Mouse (Mus musculus) lung, embryonic 16.5 days (tissue): ENCODE data around the gene 0610030E20Rik. TPM values are rescaled to one million over a fixed set of nuclear protein-coding genes. Genes with fewer than 3 reads are reported as not detected.

Source experiments
- ATAC-seq: fragments of 200-750 bp; cut with Nextera tagmentation; 2 replicates; pipeline ENCODE4 v1.8.0; 2017; ENCODE audit warnings: low read depth, mild to moderate bottlenecking, moderate library complexity
- H3K27ac ChIP-seq: fragments of 300-500 bp; sonication (generic); 2 replicates; pipeline ENCODE4 v1.5.1; 2014; ENCODE audit warnings: mild to moderate bottlenecking, control low read depth, low read length
- H3K27me3 ChIP-seq: fragments of 300-500 bp; sonication (generic); 2 replicates; pipeline ENCODE4 v1.6.1; 2014; ENCODE audit warnings: low read depth, low read length, mixed read lengths; ENCODE audit not compliant: control insufficient read depth, insufficient read depth
- H3K36me3 ChIP-seq: fragments of 300-500 bp; sonication (generic); 2 replicates; pipeline ENCODE4 v1.6.1; 2014; ENCODE audit warnings: low read length; ENCODE audit not compliant: control insufficient read depth, insufficient read depth
- H3K4me1 ChIP-seq: fragments of 300-500 bp; sonication (generic); replicated peaks from 2 replicates; pipeline ENCODE4 v1.6.1; 2014; ENCODE audit warnings: low read length, mixed read lengths; ENCODE audit not compliant: control insufficient read depth, insufficient read depth
- H3K4me2 ChIP-seq: fragments of 300-500 bp; sonication (generic); 2 replicates; pipeline ENCODE4 v1.6.1; 2014; ENCODE audit warnings: low read depth, low read length, control low read depth
- H3K4me3 ChIP-seq: fragments of 300-500 bp; sonication (generic); 2 replicates; pipeline ENCODE4 v1.5.1; 2014; ENCODE audit warnings: mild to moderate bottlenecking, low read length, control low read depth
- H3K9ac ChIP-seq: fragments of 300-500 bp; sonication (generic); 2 replicates; pipeline ENCODE4 v1.6.1; 2014; ENCODE audit warnings: low read length, control low read depth
- H3K9me3 ChIP-seq: fragments of 300-500 bp; sonication (generic); 2 replicates; pipeline ENCODE4 v1.6.1; 2016; ENCODE audit warnings: low read length; ENCODE audit not compliant: control insufficient read depth
- WGBS: fragments of 180-500 bp; shearing (Covaris S2); extraction: QIAGEN DNeasy Blood & Tissue Kit; methylation state at CpG from one replicate; pipeline ENCODE4 v1.1.7; 2014; 5-methylcytosine and 5-hydroxymethylcytosine counted together
- polyA plus RNA-seq: library from polyadenylated mRNA; unstranded; fragments of >200 nt; fragmentation: Nextera tagmentation; extraction: Ambion mirVana; gene quantifications from 2 replicates; pipeline ENCODE4 v1.2.1, GENCODE M21; 2015

0610030E20Rik gene
- polyA plus RNA-seq, 1 experiment from 2014 or later = 33.2 TPM

- peak overlapping the region; percentile 62 for H3K4me3 ChIP-seq
- peak overlapping the region; percentile 74 for H3K9ac ChIP-seq
- peaks cover 9% of the 10 kb centered on the region; the same call in 1 of the 2 replicates for H3K36me3 ChIP-seq
- H3K4me1 ChIP-seq = peaks cover 38% of the 10 kb centered on the region
- ATAC-seq = 0 out of 2 replicates have a peak, but pooled peaks have one; percentile 0
- 40% methylated on average over 8 of the region's 8 CpGs for WGBS
- H3K27ac ChIP-seq = 0 out of 2 replicates have a peak overlapping the region, but pooled peaks have one; percentile 18
- H3K27me3 ChIP-seq = no peaks in the 10 kb centered on the region
- H3K9me3 ChIP-seq = no peaks in the 10 kb centered on the region
- H3K4me2 ChIP-seq = peak overlapping the region; percentile 93
Measured at GRCm38 (mm10) chr6:72356001-72356532, 8.9 kb downstream of the 0610030E20Rik start.

GRCm38 (mm10) chr6:72357164-72358079, 10.3 kb downstream of the 0610030E20Rik start:
- ATAC-seq = no peak
- H3K4me2 ChIP-seq = no peak overlapping the region
- no peaks in the 10 kb centered on the region for H3K9me3 ChIP-seq
- peaks cover 9% of the 10 kb centered on the region; the same call in 1 of the 2 replicates for H3K36me3 ChIP-seq
- H3K9ac ChIP-seq = 0 out of 2 replicates have a peak overlapping the region, but pooled peaks have one; percentile 7
- WGBS = 56% methylated on average over 5 of the region's 5 CpGs
- no peak overlapping the region for H3K27ac ChIP-seq
- H3K4me3 ChIP-seq = no peak overlapping the region
- H3K27me3 ChIP-seq = no peaks in the 10 kb centered on the region
- H3K4me1 ChIP-seq = peaks cover 42% of the 10 kb centered on the region

GRCm38 (mm10) chr6:72358086-72358764, 11.1 kb downstream of the 0610030E20Rik start:
- Histone ChIP-seq H3K9ac (no peak overlapping the region; the same call in 1 of the 2 replicates), H3K4me3 (no peak overlapping the region), H3K27me3 (no peaks in the 10 kb centered on the region), H3K4me2 (no peak overlapping the region), H3K36me3 (peaks cover 9% of the 10 kb centered on the region; the same call in 1 of the 2 replicates), H3K4me1 (peaks cover 44% of the 10 kb centered on the region), H3K9me3 (no peaks in the 10 kb centered on the region), H3K27ac (no peak overlapping the region)
- WGBS = 89% methylated on average over 10 of the region's 10 CpGs
- no peak for ATAC-seq

GRCm38 (mm10) chr6:72359343-72359742, 12.2 kb downstream of the 0610030E20Rik start:
- Histone ChIP-seq H3K4me3 (no peak overlapping the region), H3K4me1 (peaks cover 39% of the 10 kb centered on the region)
- no peak for ATAC-seq

GRCm38 (mm10) chr6:72359891-72360598, 12.9 kb downstream of the 0610030E20Rik start:
- H3K4me1 ChIP-seq = peaks cover 33% of the 10 kb centered on the region
- no peak overlapping the region for H3K4me3 ChIP-seq
- no peak for ATAC-seq
- no peaks in the 10 kb centered on the region for H3K27me3 ChIP-seq
- 62% methylated on average over 11 of the region's 11 CpGs for WGBS
- no peak overlapping the region for H3K27ac ChIP-seq
- peaks cover 9% of the 10 kb centered on the region; the same call in 1 of the 2 replicates for H3K36me3 ChIP-seq
- no peaks in the 10 kb centered on the region for H3K9me3 ChIP-seq
- H3K4me2 ChIP-seq = peak overlapping the region; percentile 75; the same call in 1 of the 2 replicates
- H3K9ac ChIP-seq = peak overlapping the region; percentile 13; the same call in 1 of the 2 replicates

More at GRCm38 (mm10) chr6:72359343-72359742, 12.2 kb downstream of the 0610030E20Rik start:
- H3K4me2 ChIP-seq = no peak overlapping the region
- 67% methylated on average over 2 of the region's 2 CpGs for WGBS
- H3K36me3 ChIP-seq = peaks cover 9% of the 10 kb centered on the region; the same call in 1 of the 2 replicates
- H3K9me3 ChIP-seq = no peaks in the 10 kb centered on the region
- H3K27ac ChIP-seq = no peak overlapping the region
- no peaks in the 10 kb centered on the region for H3K27me3 ChIP-seq
- H3K9ac ChIP-seq = no peak overlapping the region

GRCm38 (mm10) chr6:72360599-72360935, 13.4 kb downstream of the 0610030E20Rik start:
- Histone ChIP-seq H3K9me3 (no peaks in the 10 kb centered on the region), H3K27me3 (no peaks in the 10 kb centered on the region), H3K9ac (peak overlapping the region; percentile 13; the same call in 1 of the 2 replicates), H3K36me3 (peaks cover 9% of the 10 kb centered on the region; the same call in 1 of the 2 replicates), H3K4me2 (peak overlapping the region; percentile 75; the same call in 1 of the 2 replicates), H3K4me3 (no peak overlapping the region), H3K4me1 (peaks cover 33% of the 10 kb centered on the region), H3K27ac (no peak overlapping the region)
- no peak for ATAC-seq
- WGBS = 39% methylated on average over 7 of the region's 7 CpGs

- H3K36me3 ChIP-seq = peaks cover 9% of the 10 kb centered on the region; the same call in 1 of the 2 replicates
- peak overlapping the region; percentile 74 for H3K4me3 ChIP-seq
- peak overlapping the region; percentile 62 for H3K9ac ChIP-seq
- H3K27ac ChIP-seq = peak overlapping the region; percentile 8
- peaks cover 28% of the 10 kb centered on the region for H3K4me1 ChIP-seq
- no peaks in the 10 kb centered on the region for H3K27me3 ChIP-seq
- H3K9me3 ChIP-seq = no peaks in the 10 kb centered on the region
- WGBS = 29% methylated on average over 5 of the region's 5 CpGs
- peak overlapping the region; percentile 75 for H3K4me2 ChIP-seq
- no peak for ATAC-seq
Measured at GRCm38 (mm10) chr6:72361121-72361551, 14.0 kb downstream of the 0610030E20Rik start.

- no peaks in the 10 kb centered on the region for H3K27me3 ChIP-seq
- under 1% methylated on average over 42 of the region's 42 CpGs for WGBS
- H3K4me1 ChIP-seq = peaks cover 26% of the 10 kb centered on the region
- H3K9ac ChIP-seq = peak overlapping the region; percentile 67
- H3K36me3 ChIP-seq = peaks cover 9% of the 10 kb centered on the region; the same call in 1 of the 2 replicates
- peak overlapping the region; percentile 84 for H3K27ac ChIP-seq
- peak; percentile 99 for ATAC-seq
- H3K4me3 ChIP-seq = peak overlapping the region; percentile 74
- peak overlapping the region; percentile 75 for H3K4me2 ChIP-seq
- H3K9me3 ChIP-seq = no peaks in the 10 kb centered on the region
Measured at GRCm38 (mm10) chr6:72362132-72363028, 15.3 kb downstream of the 0610030E20Rik start.
